Mouse (Mus musculus) liver, embryonic 14.5 days (tissue): ENCODE data around the gene Lcmt1.

ENCODE experiments used
- CTCF ChIP-seq: IDR thresholded peaks from 2 replicates; pipeline ENCODE4 v1.5.1; 2016; ENCODE audit warnings: antibody characterized with exemption, low read depth, control low read depth
- EP300 ChIP-seq: IDR thresholded peaks from 2 replicates; pipeline ENCODE4 v1.6.1; 2016; ENCODE audit warnings: antibody characterized with exemption, low read depth

DNA sequence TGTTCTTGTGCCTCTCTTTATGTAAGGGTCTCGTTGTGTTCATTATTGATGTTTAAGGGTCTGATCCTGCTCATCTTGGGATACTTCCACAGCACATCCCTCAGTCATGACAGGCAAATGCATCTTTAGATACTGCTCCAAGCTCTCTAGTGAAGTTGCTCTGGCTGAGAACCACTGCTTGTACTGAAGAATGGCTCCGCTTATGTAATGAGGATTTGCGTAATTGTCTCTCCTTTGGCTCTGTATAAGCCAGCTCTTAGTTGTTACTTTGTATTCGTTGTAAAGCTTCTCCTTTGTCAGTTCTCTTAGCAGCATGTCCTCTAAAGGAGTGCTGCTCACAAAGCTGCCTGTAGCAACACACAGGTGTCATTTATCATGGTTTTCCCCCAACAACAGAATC lies 37.4 kb downstream of the Lcmt1 start:
- TF ChIP-seq CTCF = no peak
- TF ChIP-seq EP300 = no peak
